Mouse (Mus musculus): ENCODE results near the gene Capn13.
"Not testable (repeated sequence)": the region's sequence is repeated elsewhere in the genome, so short reads cannot be mapped to it uniquely, and the experiment has no call there.

- TF ChIP-seq CTCF (IDR thresholded peaks at IDR 0.05); EP300 (IDR thresholded peaks at IDR 0.05; ENCODE audit: insufficient read depth, low read depth, low read length); POLR2A (IDR thresholded peaks at IDR 0.05; ENCODE audit: insufficient read depth, low read depth, low read length): not testable (repeated sequence)
Observed at GRCm38 (mm10) chr17:73282702-73283101, 118.0 kb downstream of the Capn13 start.

Data from heart, adult 2 months (tissue).